Mouse (Mus musculus) bone marrow macrophage, adult 2 months (primary cell): ENCODE results near the gene Pcbp3.

Source experiments
- CTCF ChIP-seq: IDR thresholded peaks from 2 replicates; pipeline ENCODE4 v1.5.1; 2012; ENCODE audit warnings: low read depth, mild to moderate bottlenecking, low read length, moderate library complexity
- POLR2A ChIP-seq: IDR thresholded peaks from 2 replicates; pipeline ENCODE4 v1.6.1; 2012; ENCODE audit warnings: mild to moderate bottlenecking, low read depth, low read length, borderline replicate concordance

GRCm38 (mm10) chr10:76976699-76977098 lies 15.0 kb upstream of the Pcbp3 start:
- no peak for TF ChIP-seq POLR2A
- no peak for TF ChIP-seq CTCF
